Mouse (Mus musculus): ENCODE measurements around the gene Mob3a. TPM values are rescaled to one million over a fixed set of nuclear protein-coding genes. Genes with fewer than 3 reads are reported as not detected.

Mob3a gene
- polyA plus RNA-seq, 1 experiment from 2014 or later, result 43.2 TPM

DNA sequence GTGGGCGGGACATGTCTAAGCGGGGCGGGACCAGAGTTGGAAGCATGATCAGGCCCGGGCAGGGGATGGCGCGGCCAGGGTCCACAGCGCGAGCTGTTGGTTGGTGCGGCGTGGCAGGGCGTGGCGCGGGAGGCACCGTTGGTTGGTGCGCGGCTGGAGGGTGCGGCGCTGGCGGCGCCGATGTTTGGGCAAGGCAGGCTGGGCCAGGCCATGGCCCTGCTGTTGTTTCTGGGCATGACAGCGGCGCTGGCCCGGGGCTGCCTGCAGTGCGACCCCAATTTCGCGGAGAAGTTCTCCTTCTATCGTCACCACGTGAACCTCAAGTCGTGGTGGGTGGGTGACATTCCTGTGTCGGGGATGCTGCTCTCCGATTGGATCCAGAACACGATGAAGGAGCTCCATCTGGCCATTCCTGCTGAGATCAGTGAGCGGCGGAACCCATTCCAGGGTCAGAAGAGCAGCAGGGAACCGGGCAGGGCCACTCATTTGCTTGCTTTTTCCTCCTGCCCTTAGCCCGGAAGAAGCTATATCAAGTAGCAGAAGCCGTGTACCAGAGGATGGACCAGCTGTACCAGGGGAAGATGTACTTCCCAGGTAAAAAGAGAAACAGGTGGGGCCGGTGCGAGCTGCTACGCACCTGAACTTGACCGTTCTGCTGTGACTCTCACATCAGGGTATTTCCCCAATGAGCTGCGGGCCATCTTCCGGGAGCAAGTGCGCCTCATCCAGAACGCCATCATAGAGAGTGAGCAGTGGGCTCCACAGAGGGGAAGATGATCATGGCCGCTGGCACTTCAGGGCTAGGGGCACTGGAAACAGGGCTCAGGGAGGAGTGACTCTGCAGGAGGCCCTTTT, 986 bp upstream of the Mob3a start:
- no peaks in the 10 kb centered on the region for H3K27me3 ChIP-seq (ENCODE audit: insufficient read depth, low read length)
- WGBS, result under 1% methylated on average over 47 of the region's 47 CpGs
- peak overlapping the region; percentile 67 for H3K9ac ChIP-seq (replicated peaks; ENCODE audit: low read length)
- H3K27ac ChIP-seq (ENCODE audit: low read length), result peak overlapping the region; percentile 85
- H3K4me2 ChIP-seq (replicated peaks; ENCODE audit: low read depth, low read length), result peak overlapping the region; percentile 91
- peak overlapping the region; percentile 61 for H3K4me3 ChIP-seq (ENCODE audit: low read length)
- peak; percentile 92 for ATAC-seq (ENCODE audit: low FRiP score, low TSS enrichment)
- peaks cover 33% of the 10 kb centered on the region for H3K4me1 ChIP-seq (ENCODE audit: insufficient read depth, low read length)
- H3K9me3 ChIP-seq (ENCODE audit: low read length), result no peaks in the 10 kb centered on the region
- H3K36me3 ChIP-seq (ENCODE audit: insufficient read depth, low read length), result peaks cover 22% of the 10 kb centered on the region

GRCm38 (mm10) chr10:80700732-80701131, 1.0 kb downstream of the Mob3a start:
- WGBS, result 42% methylated on average over 4 of the region's 4 CpGs
- peak overlapping the region; percentile 61 for H3K4me3 ChIP-seq (ENCODE audit: low read length)
- no peak overlapping the region; the same call in 1 of the 2 replicates for H3K27ac ChIP-seq (ENCODE audit: low read length)
- no peaks in the 10 kb centered on the region for H3K9me3 ChIP-seq (ENCODE audit: low read length)
- H3K9ac ChIP-seq (replicated peaks; ENCODE audit: low read length), result peak overlapping the region; percentile 71
- ATAC-seq (ENCODE audit: low FRiP score, low TSS enrichment), result no peak
- 0 out of 2 replicates have a peak, but pooled peaks cover 2% of the 10 kb centered on the region for H3K36me3 ChIP-seq (ENCODE audit: insufficient read depth, low read length)
- no peaks in the 10 kb centered on the region for H3K27me3 ChIP-seq (ENCODE audit: insufficient read depth, low read length)
- H3K4me2 ChIP-seq (replicated peaks; ENCODE audit: low read depth, low read length), result peak overlapping the region; percentile 64
- peaks cover 46% of the 10 kb centered on the region for H3K4me1 ChIP-seq (ENCODE audit: insufficient read depth, low read length)

GRCm38 (mm10) chr10:80700038-80700504, 1.7 kb downstream of the Mob3a start:
- no peak for ATAC-seq (ENCODE audit: low FRiP score, low TSS enrichment)
- Histone ChIP-seq H3K4me3 (ENCODE audit: low read length) (no peak overlapping the region), H3K4me1 (ENCODE audit: insufficient read depth, low read length) (peaks cover 52% of the 10 kb centered on the region), H3K9ac (replicated peaks; ENCODE audit: low read length) (0 out of 2 replicates have a peak overlapping the region, but pooled peaks have one; percentile 24), H3K9me3 (ENCODE audit: low read length) (no peaks in the 10 kb centered on the region), H3K4me2 (replicated peaks; ENCODE audit: low read depth, low read length) (0 out of 2 replicates have a peak overlapping the region, but pooled peaks have one; percentile 64), H3K27ac (ENCODE audit: low read length) (no peak overlapping the region), H3K36me3 (ENCODE audit: insufficient read depth, low read length) (no peaks in the 10 kb centered on the region), H3K27me3 (ENCODE audit: insufficient read depth, low read length) (no peaks in the 10 kb centered on the region)
- WGBS, result 84% methylated on average over 7 of the region's 7 CpGs

DNA sequence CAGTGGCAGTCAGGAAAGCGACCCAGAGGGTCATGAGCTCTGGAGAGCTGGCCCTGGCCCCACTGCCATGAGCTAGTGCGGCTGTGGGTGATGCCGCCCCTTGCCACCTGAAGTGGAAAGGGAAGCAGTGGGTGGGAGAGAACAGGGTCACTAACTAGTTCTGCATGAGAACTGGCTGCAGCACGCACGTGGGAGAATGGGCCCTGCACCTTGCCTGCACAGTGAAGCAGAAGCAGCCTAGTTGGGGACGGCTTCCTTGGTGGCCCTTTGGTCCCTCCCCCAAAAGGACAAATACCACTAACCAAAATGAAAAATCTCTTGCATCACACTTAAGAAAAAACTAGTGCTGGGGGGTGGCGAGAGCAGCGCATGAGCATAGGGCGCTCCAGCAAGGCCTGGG, 3.2 kb downstream of the Mob3a start:
- no peak overlapping the region for H3K27ac ChIP-seq (ENCODE audit: low read length)
- peaks cover 52% of the 10 kb centered on the region for H3K4me1 ChIP-seq (ENCODE audit: insufficient read depth, low read length)
- H3K27me3 ChIP-seq (ENCODE audit: insufficient read depth, low read length), result no peaks in the 10 kb centered on the region
- no peaks in the 10 kb centered on the region for H3K36me3 ChIP-seq (ENCODE audit: insufficient read depth, low read length)
- no peak for ATAC-seq (ENCODE audit: low FRiP score, low TSS enrichment)
- no peak overlapping the region for H3K4me2 ChIP-seq (replicated peaks; ENCODE audit: low read depth, low read length)
- no peaks in the 10 kb centered on the region for H3K9me3 ChIP-seq (ENCODE audit: low read length)
- WGBS, result 87% methylated on average over 9 of the region's 9 CpGs
- no peak overlapping the region for H3K4me3 ChIP-seq (ENCODE audit: low read length)
- no peak overlapping the region for H3K9ac ChIP-seq (replicated peaks; ENCODE audit: low read length)

DNA sequence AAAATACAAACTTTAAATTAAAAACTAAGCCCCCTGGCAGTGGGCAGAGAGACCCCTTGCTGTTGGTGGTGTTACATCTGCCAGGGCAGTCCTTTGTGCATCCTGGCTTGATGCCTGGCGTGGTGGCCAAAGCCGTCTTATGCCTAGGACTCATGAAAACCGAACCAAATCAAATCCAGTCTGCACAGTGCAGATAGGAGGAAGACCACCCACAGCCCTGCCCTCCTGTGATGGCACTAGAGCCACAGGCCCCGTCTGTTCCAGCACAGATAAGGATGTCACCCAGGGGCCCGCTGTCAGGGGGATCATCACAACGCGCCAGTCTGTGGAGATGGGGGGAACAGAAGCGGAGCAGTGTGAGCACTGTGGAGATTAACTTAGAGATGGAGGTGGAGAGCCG, 4.0 kb downstream of the Mob3a start:
- Histone ChIP-seq H3K9me3 (ENCODE audit: low read length) (no peaks in the 10 kb centered on the region), H3K36me3 (ENCODE audit: insufficient read depth, low read length) (no peaks in the 10 kb centered on the region), H3K27me3 (ENCODE audit: insufficient read depth, low read length) (no peaks in the 10 kb centered on the region), H3K4me2 (replicated peaks; ENCODE audit: low read depth, low read length) (no peak overlapping the region), H3K4me1 (ENCODE audit: insufficient read depth, low read length) (peaks cover 44% of the 10 kb centered on the region), H3K9ac (replicated peaks; ENCODE audit: low read length) (no peak overlapping the region), H3K27ac (ENCODE audit: low read length) (no peak overlapping the region), H3K4me3 (ENCODE audit: low read length) (no peak overlapping the region)
- 87% methylated on average over 9 of the region's 9 CpGs for WGBS
- no peak for ATAC-seq (ENCODE audit: low FRiP score, low TSS enrichment)

- Histone ChIP-seq H3K36me3 (ENCODE audit: insufficient read depth, low read length) (no peaks in the 10 kb centered on the region), H3K27ac (ENCODE audit: low read length) (no peak overlapping the region), H3K4me1 (ENCODE audit: insufficient read depth, low read length) (peaks cover 43% of the 10 kb centered on the region), H3K9ac (replicated peaks; ENCODE audit: low read length) (no peak overlapping the region), H3K9me3 (ENCODE audit: low read length) (no peaks in the 10 kb centered on the region), H3K27me3 (ENCODE audit: insufficient read depth, low read length) (no peaks in the 10 kb centered on the region), H3K4me2 (replicated peaks; ENCODE audit: low read depth, low read length) (no peak overlapping the region), H3K4me3 (ENCODE audit: low read length) (no peak overlapping the region)
- 88% methylated on average over 8 of the region's 8 CpGs for WGBS
- no peak for ATAC-seq (ENCODE audit: low FRiP score, low TSS enrichment)
Observed at GRCm38 (mm10) chr10:80697393-80697787, 4.4 kb downstream of the Mob3a start.

DNA sequence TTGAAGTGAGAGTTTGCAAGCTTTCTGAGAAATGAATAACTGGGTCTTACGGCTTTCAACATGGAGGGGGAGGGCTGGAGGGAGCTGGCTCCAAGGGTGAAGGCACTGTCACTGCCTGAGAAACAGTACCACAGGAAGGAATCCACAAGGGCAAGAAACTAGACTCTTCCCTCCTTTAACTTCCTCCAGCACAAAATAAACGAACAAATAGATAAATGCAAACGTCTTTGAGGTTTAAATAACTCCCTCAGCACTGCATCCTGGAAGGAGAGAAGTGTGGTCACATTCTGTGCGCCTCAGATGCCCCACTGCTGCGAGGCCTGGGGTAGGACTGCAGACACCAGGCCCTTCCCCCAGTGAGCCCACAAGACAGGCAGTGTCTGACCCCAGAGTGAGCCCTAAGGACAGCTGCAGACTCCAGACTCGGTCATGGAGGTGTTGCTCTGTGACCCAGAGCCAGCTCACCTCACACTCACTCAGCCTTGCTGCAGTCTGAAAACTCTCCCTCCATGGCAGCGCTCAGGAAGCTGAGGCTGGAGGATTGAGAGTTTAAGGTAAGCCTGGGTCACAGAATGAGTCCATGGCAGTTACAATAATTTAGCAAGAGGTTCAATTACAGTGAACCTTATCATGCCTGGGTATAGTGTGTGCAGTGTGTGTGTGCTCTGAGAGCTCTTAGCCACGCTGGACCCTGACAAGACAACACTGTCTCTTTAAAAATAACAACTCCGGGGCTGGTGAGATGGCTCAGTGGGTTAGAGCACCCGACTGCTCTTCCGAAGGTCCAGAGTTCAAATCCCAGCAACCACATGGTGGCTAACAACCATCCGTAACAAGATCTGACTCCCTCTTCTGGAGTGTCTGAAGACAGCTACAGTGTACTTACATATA, 5.0 kb downstream of the Mob3a start:
- H3K4me1 ChIP-seq (ENCODE audit: insufficient read depth, low read length), result peaks cover 43% of the 10 kb centered on the region
- H3K9me3 ChIP-seq (ENCODE audit: low read length), result no peaks in the 10 kb centered on the region
- H3K27me3 ChIP-seq (ENCODE audit: insufficient read depth, low read length), result no peaks in the 10 kb centered on the region
- H3K4me2 ChIP-seq (replicated peaks; ENCODE audit: low read depth, low read length), result no peak overlapping the region
- H3K9ac ChIP-seq (replicated peaks; ENCODE audit: low read length), result 0 out of 2 replicates have a peak overlapping the region, but pooled peaks have one; percentile 5
- no peak overlapping the region for H3K4me3 ChIP-seq (ENCODE audit: low read length)
- H3K27ac ChIP-seq (ENCODE audit: low read length), result peak overlapping the region; percentile 78
- ATAC-seq (ENCODE audit: low FRiP score, low TSS enrichment), result peak; percentile 30; the same call in 1 of the 2 replicates
- no peaks in the 10 kb centered on the region for H3K36me3 ChIP-seq (ENCODE audit: insufficient read depth, low read length)
- 42% methylated on average over 11 of the region's 12 CpGs for WGBS

- 0 out of 2 replicates have a peak, but pooled peaks cover under 1% of the 10 kb centered on the region for H3K36me3 ChIP-seq (ENCODE audit: insufficient read depth, low read length)
- WGBS, result 65% methylated on average over 10 of the region's 10 CpGs
- H3K4me2 ChIP-seq (replicated peaks; ENCODE audit: low read depth, low read length), result no peak overlapping the region
- 0 out of 2 replicates have a peak overlapping the region, but pooled peaks have one; percentile 6 for H3K9ac ChIP-seq (replicated peaks; ENCODE audit: low read length)
- no peaks in the 10 kb centered on the region for H3K9me3 ChIP-seq (ENCODE audit: low read length)
- H3K27ac ChIP-seq (ENCODE audit: low read length), result peak overlapping the region; percentile 78
- no peaks in the 10 kb centered on the region for H3K27me3 ChIP-seq (ENCODE audit: insufficient read depth, low read length)
- peaks cover 40% of the 10 kb centered on the region for H3K4me1 ChIP-seq (ENCODE audit: insufficient read depth, low read length)
- ATAC-seq (ENCODE audit: low FRiP score, low TSS enrichment), result no peak
- no peak overlapping the region for H3K4me3 ChIP-seq (ENCODE audit: low read length)
Observed at GRCm38 (mm10) chr10:80695801-80696501, 5.8 kb downstream of the Mob3a start.

GRCm38 (mm10) chr10:80695186-80695585, 6.6 kb downstream of the Mob3a start:
- Histone ChIP-seq H3K4me3 (ENCODE audit: low read length) (no peak overlapping the region), H3K9ac (replicated peaks; ENCODE audit: low read length) (no peak overlapping the region; the same call in 1 of the 2 replicates), H3K27ac (ENCODE audit: low read length) (peak overlapping the region; percentile 78), H3K27me3 (ENCODE audit: insufficient read depth, low read length) (no peaks in the 10 kb centered on the region), H3K36me3 (ENCODE audit: insufficient read depth, low read length) (peaks cover 8% of the 10 kb centered on the region; the same call in 1 of the 2 replicates), H3K4me1 (ENCODE audit: insufficient read depth, low read length) (peaks cover 32% of the 10 kb centered on the region), H3K9me3 (ENCODE audit: low read length) (no peaks in the 10 kb centered on the region), H3K4me2 (replicated peaks; ENCODE audit: low read depth, low read length) (no peak overlapping the region)
- WGBS, result 48% methylated on average over 2 of the region's 2 CpGs
- no peak for ATAC-seq (ENCODE audit: low FRiP score, low TSS enrichment)
